Mouse (Mus musculus) small intestine, adult 2 months (tissue): ENCODE measurements around the gene Wfdc8.

ENCODE experiments used
- CTCF ChIP-seq: fragments of 200-500 bp; IDR thresholded peaks from 2 replicates; pipeline ENCODE4 v1.5.1; 2012; ENCODE audit warnings: low read depth, mild to moderate bottlenecking, control low read depth, inconsistent platforms, low read length, moderate library complexity, mixed read lengths; ENCODE audit not compliant: insufficient replicate concordance, insufficient read length; ENCODE audit errors: extremely low read depth
- POLR2A ChIP-seq: fragments of 200-500 bp; IDR thresholded peaks from 2 replicates; pipeline ENCODE4 v1.6.1; 2012; ENCODE audit warnings: low read depth, mild to moderate bottlenecking, control low read depth, inconsistent platforms, low read length, moderate library complexity

DNA sequence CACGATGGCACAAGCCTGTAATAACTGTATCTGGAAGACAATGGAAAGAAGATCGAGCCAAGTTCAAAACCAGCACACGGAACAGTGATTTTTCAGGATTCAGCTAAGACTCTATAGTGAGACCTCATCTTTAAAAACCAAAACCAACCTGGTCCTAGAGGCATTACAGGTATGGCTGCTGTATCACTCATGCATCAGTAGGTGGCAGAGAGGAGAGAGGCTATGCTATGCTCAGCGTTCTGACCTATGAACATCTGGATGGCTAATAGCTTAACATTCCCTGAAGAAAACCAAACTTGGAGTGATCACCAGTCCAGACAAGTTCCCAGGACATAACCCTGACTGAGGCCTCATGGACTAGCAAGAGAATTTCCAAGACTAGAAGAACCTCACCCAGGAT, 8.3 kb upstream of the Wfdc8 start:
- no peak for TF ChIP-seq CTCF
- no peak for TF ChIP-seq POLR2A
